Mouse (Mus musculus) frontal cortex, postnatal 14 days (tissue): ENCODE measurements around the gene Npepl1.

ENCODE experiments used
- DNase-seq, 2 experiments: peaks; one replicate each; pipeline ENCODE4 v3.0.0; 2022; ENCODE audit warnings: low spot score in 2 of 2

The Npepl1 gene

DNA sequence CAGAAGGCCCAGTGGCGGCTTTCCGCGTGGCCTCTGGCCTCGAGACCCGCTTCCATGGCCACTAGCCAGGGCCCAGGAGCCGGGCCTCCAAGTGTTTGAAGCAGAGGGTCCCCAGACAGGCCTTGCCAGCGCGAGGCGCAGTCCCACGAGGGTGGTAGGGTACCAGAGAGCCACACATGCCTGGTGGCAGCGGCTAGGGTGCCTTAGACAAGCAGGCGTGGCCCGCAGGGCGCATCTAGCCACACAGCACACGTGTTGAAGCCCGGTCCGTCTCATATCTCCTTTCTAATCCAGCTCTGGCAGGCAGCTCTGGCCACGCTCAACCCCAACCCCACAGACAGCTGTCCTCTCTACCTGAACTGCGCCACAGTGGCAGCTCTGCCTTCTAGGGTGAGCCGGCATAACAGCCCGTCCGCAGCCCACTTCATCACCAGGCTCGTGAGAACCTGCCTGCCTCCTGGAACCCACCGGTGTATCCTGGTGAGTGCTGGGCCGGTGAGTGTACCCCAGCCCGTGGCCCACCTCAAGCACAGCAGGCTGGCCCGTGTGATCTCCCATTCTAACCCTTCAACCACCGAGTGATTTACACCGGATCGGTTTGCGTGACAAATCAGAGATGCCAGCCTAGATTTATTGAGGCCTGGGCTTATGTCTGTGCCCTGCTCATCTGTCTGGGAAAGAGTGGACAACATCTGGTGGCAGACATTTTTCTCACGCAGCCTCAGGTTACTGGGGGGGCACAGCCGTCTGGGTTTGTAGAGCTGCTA, 817 bp downstream of the Npepl1 start:
- DNase-seq: no peak

DNA sequence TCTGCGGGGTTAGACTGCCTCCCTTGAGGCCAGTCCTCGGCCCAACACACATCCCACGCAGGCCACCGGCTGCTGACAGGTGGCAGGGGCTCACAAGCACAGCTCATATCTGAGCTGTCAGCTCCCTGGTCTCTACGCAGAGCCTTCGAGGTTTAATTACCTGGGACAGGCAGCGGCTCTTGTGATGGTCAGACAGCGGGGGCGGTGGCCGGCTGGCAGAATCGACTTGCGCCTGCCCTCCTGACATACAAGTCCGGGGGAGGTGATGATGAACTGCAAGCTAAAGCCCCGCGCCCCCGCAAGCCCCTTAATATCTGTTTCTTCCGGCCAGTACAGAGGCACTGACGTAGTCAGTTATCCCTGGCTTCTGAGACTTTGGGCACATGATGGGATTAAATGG, 2.8 kb downstream of the Npepl1 start:
- no peak for DNase-seq

DNA sequence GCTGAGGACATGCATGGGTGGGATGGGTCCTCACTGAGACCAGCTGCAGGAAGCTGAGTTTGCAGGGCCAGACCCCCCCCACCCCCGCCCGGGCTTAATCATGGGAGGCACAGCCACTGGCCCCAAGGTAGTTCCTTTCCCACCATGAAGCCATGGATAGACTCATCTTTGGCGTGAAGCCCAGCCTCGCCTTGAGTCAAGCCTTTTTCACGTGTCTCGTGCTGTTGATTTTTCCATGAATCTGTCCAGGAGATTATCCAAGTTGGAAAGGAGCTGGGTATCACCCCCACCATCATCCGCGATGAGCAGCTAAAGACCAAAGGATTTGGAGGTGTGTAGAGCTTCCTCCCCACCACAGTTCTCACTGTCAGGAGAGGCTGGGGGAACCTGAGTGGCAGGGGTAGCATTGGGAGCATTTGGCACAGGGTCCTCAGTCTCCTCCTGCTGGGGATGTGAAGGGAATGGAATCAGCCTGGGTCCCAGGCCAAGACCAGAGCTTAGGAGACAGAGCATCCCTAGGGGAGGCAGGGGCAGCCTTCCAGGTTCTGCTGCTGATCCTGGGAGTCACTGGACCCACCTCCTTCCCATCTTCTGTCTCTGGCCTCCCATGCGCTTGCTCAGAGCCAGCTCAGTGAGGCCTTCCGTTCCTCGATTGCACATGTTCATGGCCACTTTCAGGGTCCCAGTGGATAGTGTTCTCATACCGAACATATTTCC, 4.2 kb downstream of the Npepl1 start:
- no peak for DNase-seq

DNA sequence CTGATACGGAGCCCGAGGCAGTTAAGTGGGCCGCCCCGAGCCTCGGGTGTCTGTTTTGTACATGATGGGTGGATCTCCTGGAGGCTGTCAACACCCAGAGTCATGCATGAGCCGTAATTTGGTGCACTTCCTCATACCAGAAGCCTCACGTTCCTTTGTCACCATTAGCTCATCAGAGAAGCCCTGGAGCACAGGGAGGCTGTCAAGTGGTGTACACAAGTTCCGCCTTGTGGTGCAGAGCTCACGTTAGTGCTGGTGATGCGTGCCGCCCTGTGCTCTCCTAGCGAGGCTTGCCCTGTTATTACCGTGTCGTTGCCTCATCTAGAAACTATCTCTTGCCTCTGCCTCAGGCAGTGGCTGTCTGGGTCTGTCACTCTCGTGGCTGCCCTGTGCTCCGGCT, 6.8 kb downstream of the Npepl1 start:
- DNase-seq: no peak

DNA sequence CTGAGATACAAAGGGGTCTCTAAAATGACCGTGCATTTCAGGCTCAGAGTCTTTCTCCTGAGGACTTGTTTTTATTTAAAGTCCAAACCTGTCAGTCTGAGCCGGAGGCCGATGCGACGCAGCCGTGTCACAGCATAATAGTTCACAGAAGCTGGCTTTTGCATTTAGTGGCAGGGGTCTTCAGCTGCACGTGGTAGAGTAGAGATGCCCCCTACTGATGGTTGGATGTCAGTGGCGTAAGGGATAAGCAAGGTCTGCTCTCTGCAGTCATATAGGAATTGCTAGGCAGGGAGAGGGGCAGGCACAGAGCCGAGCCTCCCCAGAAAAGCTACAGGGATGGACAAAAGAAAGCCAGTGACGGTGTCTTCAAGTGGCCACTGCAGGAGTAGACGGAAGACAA, 8.0 kb downstream of the Npepl1 start:
- no peak for DNase-seq

DNA sequence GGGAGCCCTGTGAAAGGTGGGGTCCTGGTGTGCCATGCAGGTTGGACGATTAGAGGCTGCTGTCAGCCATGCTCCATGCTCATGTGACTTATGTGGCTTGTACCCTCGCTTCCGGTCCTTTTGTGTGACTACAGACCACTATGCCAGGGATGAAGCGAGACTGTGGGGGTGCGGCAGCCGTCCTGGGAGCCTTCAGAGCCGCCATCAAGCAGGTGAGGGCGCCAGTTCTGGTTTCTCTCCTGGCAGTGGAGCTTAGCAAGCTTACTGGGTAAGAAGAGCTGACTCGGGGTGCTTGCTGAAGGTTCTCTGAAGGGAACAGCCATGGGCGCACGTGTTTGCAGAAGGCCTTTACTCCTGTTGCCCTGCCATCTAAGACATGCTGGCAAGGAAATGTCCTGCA, 9.1 kb downstream of the Npepl1 start:
- DNase-seq: no peak

DNA sequence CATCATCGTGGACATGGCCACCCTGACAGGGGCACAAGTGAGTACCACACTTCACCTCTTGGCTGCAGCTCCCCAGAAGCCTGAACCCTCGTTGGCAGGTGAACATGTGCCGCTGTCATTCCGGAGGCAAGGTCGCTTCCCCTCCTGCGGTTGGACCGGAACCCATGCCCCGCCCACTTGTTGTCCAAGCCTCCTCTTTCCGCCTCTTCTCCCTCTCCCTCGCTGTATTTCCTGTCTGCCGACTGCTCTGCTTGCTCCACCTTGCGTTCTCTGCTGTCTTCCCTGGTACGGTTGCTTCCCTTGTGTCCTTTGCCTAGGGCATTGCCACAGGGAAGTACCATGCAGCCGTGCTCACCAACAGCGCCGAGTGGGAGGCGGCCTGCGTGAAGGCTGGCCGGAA, 10.5 kb downstream of the Npepl1 start:
- DNase-seq: no peak

DNA sequence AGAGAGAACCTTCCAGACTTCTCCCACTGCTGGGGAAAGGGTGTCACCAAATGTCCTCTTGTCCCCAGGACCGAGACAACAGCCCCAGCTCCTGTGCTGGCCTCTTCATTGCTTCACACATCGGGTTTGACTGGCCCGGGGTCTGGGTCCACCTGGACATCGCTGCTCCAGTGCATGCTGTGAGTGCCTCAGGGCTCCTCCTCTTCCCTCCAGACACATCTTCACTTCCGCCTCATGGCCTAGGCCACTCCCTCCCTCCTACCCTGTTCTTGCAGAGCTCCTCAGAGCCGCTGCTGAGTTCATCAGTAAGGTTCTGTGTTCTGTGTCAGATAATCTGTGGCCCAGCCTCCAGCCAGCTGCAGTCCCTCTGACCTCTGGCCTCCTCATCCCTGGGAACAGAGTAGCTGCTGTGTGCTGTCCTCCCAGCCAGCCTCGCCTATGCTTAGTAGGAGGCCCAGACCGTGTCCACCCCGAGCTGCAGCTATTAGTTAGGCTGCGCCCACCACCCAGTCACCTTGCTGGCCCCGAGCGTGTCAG, 11.3 kb downstream of the Npepl1 start:
- no peak for DNase-seq

DNA sequence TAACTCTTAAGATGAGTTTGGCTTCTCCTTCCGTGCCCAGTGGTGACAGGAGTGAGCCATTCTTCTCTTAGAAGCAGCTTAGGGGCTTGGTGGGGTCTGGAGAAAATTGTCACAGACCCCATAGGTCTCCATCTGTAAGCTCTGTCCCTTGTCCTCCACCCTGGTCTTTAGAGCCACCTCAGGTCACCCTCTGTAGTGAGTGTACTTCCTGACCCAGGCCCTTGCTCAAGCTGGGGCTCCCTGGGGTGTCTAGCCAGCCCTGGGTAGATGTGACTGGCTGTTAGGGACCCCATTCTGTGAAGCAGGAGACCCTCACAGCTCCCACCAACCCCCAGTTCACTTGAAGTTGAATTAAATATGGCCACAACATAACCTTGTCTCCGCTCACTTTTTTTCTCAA, 12.2 kb downstream of the Npepl1 start:
- no peak for DNase-seq

DNA sequence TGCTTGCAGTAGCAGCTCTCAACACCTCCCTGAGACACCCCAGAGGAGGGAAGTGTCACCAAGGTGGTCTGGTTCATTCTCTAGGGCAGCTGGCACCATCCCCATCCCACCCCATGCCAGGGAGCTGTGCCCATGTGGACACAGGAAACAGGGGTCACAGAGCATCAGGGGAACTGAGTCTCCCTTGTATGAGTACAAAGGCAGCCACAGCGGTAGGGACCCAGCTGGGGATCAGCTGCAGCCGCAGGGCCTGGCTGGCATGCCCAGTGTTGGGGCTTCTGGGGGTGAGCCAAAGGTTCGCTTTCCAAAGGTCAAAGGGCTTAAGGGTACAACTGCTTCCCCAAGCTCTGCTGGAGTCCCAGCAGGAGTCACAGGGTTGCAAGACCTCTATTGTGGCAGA, 13.6 kb downstream of the Npepl1 start:
- no peak for DNase-seq

DNA sequence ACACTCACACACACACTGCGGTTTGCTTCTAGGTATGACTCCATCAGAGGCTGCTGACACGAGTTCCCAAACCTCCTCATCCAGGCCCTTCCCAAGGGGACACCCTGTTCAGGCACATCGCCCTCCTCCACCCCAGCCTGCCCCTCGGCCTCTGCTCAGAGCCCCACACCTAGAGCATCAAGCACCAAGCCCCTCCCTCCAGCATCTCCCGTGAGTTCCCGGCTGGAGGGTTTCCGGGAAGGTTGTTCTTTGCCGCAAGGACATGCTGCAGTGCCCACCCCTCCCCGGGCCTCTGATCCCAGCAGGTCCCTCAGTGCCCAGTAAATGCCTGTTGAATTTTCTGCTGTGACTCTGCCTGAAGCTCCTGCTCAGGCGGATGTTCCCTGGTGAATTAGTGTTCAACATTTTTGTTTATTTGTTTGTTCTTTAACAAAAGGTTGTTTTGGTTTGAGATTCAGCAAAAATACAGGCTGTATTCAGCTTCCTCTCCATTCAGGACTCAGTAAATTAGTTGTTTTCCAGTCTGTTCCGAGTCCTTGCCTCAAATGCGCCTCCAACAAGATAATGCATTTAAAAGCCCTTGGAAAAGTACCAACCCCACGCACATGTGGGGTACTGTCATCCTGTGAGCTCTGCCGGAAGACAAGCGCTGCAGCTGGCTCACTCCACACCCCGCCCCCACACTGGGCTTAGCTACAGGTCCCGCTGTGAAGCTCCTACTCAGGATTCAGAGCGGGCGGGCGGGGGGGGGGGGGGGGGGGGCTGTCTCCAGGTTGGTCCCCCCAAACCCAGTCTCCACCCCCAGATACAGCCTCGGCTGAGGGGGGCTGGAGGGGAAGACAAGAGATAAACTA, 16.6 kb downstream of the Npepl1 start:
- DNase-seq: peak; percentile 58 to 66

DNA sequence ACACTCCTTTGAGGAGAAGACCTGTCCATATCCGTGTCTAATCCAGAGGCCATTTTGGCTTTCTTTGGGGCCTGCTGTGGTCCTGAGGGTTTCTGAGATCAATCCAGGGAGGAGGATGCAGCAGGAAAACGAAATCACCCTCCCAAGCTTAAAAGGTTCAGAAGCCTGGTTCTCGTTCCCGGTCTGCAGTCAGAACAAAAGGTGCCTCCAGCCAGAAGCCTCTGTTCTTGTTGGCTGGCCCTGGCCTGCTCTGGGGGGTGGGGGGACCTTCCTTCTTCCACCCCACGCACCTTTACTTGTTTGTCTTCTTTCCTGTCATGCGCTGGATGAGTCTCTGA, 17.2 kb downstream of the Npepl1 start:
- no peak for DNase-seq

DNA sequence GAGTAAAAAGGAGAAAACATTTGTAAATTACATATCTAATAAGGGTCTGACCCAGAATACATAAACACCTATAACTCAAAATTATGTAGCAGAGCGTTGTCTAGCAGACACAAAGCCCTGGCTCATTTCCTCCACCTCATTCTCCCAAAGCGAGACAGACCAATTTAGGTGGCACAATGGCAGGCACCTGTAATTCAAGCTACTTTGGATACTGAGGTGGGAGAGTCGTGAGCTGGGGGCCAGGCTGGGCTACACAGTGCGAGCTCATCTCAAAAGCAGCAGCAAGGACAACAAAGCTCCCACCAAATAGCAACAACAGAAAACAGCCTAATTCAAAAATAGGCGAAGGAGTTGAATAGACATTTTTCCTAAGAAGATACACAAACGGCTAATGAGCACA, 18.8 kb downstream of the Npepl1 start:
- no peak for DNase-seq

DNA sequence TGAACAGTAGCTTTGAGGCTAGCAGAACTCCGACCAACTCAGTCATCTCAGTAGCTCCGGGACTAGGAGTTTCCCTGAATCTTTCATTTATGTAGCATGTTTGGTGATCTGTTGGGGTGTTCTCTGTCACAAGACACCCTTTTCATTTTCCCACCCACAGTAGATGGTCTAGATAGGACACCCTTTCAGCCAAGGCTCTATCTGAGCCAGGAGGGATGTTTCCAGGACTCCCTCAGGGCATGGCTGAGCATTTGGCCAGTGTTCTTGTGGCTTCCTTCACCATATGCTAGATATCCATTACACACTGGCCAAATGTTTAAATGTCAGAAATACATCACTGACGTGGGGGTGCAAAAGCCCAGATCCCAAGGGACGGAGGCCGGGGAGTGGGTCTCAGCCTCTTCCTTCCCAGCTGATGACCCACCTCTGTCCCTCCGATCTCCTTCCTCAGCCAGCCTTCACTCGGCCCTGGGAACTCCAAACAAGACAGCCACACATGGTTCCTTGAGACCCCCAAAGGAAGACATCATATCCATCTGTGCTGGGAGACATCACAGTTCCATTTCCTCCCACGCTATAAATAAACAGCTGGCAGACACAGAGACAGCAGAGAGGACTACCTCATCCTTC, 20.4 kb downstream of the Npepl1 start:
- DNase-seq: no peak

DNA sequence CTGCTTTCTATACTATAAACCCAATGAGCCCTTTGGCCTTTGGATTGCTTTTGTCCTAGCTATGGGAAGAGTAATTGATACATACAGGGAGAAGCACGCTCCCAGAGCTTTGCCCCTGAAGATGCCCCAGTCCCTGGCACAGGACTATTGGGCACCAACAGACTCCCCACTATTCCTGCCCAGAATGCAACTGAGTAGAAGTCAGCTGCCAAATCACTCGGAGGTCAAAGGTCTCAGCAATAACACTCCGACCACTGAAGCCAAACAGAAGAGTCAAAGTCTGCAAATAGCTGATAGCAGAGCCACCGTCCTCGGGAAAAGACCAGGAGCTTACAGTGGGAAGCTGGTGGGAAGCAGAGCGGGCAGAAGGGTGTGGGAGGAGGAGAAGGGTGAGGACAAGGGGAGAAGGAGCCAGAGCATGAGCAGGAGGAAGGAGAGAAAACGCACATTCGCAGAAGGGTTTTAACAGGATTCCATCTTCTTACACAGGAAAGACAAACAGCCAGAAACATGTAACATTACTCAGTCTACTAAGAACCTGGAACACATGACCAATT, 22.3 kb downstream of the Npepl1 start:
- no peak for DNase-seq

DNA sequence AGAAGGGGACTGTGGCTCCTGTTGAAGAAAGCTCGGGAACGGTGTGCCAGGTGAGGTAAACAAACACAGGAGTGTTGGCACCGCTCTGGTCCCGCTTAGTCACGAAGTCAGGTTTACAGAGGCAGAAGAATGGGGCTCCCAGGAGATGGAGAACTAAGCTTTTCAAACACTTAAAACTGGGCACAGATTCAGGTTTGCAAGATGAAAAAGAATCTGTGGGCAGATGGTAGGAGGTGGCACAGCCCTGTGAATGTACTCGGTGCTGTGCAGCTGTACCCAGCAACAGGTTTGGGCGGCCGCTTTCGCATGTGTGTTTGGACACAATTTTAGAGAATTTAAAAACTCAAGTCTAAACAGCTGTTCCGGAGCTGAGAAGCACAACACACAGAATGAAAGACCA, 48.9 kb downstream of the Npepl1 start:
- peak; percentile 44 for DNase-seq

DNA sequence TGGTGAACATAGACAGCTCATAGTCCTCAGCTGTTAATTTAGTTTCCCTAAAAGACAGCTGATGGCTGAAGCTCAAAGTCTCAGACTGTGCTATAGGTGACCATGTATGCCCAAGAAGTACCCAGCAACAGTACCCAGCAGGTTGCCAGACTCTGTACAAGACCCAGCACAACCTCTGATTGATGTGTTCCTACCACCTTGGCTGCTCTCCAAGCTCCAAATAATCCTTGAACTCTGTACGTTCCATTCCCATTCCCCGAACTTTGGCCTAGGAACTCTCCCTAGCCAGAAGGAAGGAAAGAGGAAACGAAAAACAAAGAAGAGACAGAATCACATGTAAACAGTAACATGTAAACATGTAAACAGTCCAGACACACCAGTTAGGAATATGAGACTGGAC, 50.3 kb downstream of the Npepl1 start:
- DNase-seq: no peak
